Mouse (Mus musculus) lung, adult 2 months (tissue): ENCODE measurements around the gene Hnrnpa1.

ENCODE experiments used
- CTCF ChIP-seq: fragments of 200-500 bp; IDR thresholded peaks from 2 replicates; pipeline ENCODE4 v1.5.1; 2011; ENCODE audit warnings: mild to moderate bottlenecking, low read length, control low read depth; ENCODE audit not compliant: insufficient read depth
- POLR2A ChIP-seq: fragments of 200-500 bp; IDR thresholded peaks from 2 replicates; pipeline ENCODE4 v1.6.1; 2011; ENCODE audit warnings: low read depth, mild to moderate bottlenecking, control low read depth, low read length, borderline replicate concordance; ENCODE audit errors: extremely low read depth

DNA sequence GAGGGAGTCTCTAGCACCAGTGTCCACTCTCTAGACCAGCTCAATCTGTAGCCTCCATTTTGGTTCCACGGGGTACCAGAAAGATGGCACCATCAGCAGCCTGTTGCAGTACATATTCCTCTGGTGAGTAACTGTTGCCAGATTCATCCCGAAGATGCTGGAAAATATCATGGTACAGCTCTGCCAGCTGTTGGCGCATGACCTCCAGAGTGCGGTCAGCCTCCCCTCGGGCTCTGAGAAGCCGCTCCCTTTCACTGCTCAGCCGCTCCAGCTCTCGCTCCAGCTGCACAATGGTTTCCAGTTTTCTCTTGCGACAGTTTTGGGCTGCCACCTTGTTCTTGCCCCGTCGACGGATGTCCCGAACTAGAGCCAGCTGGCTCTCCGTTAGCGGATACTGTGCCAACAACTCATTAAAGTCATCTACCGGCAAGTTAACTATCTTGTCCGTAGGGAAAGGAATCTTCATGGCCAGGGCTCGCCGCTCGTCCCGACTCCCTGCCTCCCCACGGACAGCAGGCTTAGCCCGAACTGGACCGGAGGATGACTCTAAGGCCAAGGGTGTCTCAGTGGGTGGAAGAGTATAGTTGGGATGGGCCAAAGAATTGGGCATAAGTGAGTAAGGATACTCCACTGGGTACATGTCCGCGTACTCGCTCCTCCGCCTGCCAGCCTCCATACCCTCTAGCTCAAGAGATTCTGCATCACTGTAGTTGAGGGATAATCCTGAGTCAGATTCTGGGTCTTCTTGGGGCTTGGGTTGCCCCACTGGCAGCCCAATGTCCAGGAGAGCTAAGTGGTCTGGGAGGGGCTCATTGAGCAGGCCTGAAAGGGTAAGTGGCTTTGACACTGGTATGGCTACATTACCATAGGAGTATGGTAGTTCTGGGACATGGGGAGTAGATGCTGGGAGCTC lies 8.4 kb downstream of the Hnrnpa1 start:
- TF ChIP-seq CTCF (no peak), POLR2A (no peak)
